Mouse (Mus musculus): ENCODE measurements at regions not wholly inside any gene's neighbourhood (a gene's known extent, or its start where the extent isn't known, plus 50 kb on each side); places are given as distances from the start of the nearest gene placed in this dataset.
A peak's percentile ranks its signal among the peaks of the same experiment; 100 is the strongest.

GRCm38 (mm10) chr13:28504340-28504739 is 247.0 kb downstream of the Gm11361 start:
- H3K4me1 ChIP-seq (ENCODE audit: control insufficient read depth, insufficient read depth, low read length): 0 out of 2 replicates have a peak, but pooled peaks cover 9% of the 10 kb centered on the region
- 66% methylated on average over 3 of the region's 3 CpGs for WGBS
- H3K4me2 ChIP-seq (replicated peaks; ENCODE audit: low read depth, low read length, severe bottlenecking): no peak overlapping the region
- ATAC-seq (ENCODE audit: low FRiP score, low read depth) (no peak), DNase-seq (ENCODE audit: low spot score) (peak; percentile 22)
- no peak for TF ChIP-seq POLR2A (IDR thresholded peaks at IDR 0.05; ENCODE audit: borderline replicate concordance, extremely low read depth, insufficient read depth, insufficient read length)
- H3K27ac ChIP-seq (replicated peaks; ENCODE audit: low read depth, low read length): no peak overlapping the region
- H3K4me3 ChIP-seq (replicated peaks; ENCODE audit: low read length): no peak overlapping the region
- no peak overlapping the region for H3K9ac ChIP-seq (ENCODE audit: low read depth, low read length, severe bottlenecking)
- H3K27me3 ChIP-seq (ENCODE audit: control insufficient read depth, insufficient read depth, low read length): no peaks in the 10 kb centered on the region
- H3K9me3 ChIP-seq (ENCODE audit: control insufficient read depth, low read length): no peaks in the 10 kb centered on the region
- H3K36me3 ChIP-seq (ENCODE audit: control insufficient read depth, insufficient read depth, low read length): no peaks in the 10 kb centered on the region

- no peak overlapping the region for H3K4me3 ChIP-seq (replicated peaks; ENCODE audit: low read length)
- 0 out of 2 replicates have a peak, but pooled peaks cover 9% of the 10 kb centered on the region for H3K4me1 ChIP-seq (ENCODE audit: control insufficient read depth, insufficient read depth, low read length)
- no peak overlapping the region for H3K4me2 ChIP-seq (replicated peaks; ENCODE audit: low read depth, low read length, severe bottlenecking)
- no peaks in the 10 kb centered on the region for H3K9me3 ChIP-seq (ENCODE audit: control insufficient read depth, low read length)
- DNase-seq (ENCODE audit: low spot score) (peak; percentile 25), ATAC-seq (ENCODE audit: low FRiP score, low read depth) (no peak)
- no peaks in the 10 kb centered on the region for H3K36me3 ChIP-seq (ENCODE audit: control insufficient read depth, insufficient read depth, low read length)
- no peak overlapping the region for H3K9ac ChIP-seq (ENCODE audit: low read depth, low read length, severe bottlenecking)
- no peak overlapping the region for H3K27ac ChIP-seq (replicated peaks; ENCODE audit: low read depth, low read length)
- 34% methylated on average over 2 of the region's 2 CpGs for WGBS
- H3K27me3 ChIP-seq (ENCODE audit: control insufficient read depth, insufficient read depth, low read length): no peaks in the 10 kb centered on the region
- no peak for TF ChIP-seq POLR2A (IDR thresholded peaks at IDR 0.05; ENCODE audit: borderline replicate concordance, extremely low read depth, insufficient read depth, insufficient read length)
Observed at GRCm38 (mm10) chr13:28502171-28502570, 244.8 kb downstream of the Gm11361 start.

GRCm38 (mm10) chr13:28500697-28501096 is 243.4 kb downstream of the Gm11361 start:
- 94% methylated on average over 6 of the region's 6 CpGs for WGBS
- Histone ChIP-seq H3K4me2 (replicated peaks; ENCODE audit: low read depth, low read length, severe bottlenecking) (no peak overlapping the region), H3K4me1 (ENCODE audit: control insufficient read depth, insufficient read depth, low read length) (0 out of 2 replicates have a peak, but pooled peaks cover 9% of the 10 kb centered on the region), H3K27me3 (ENCODE audit: control insufficient read depth, insufficient read depth, low read length) (no peaks in the 10 kb centered on the region), H3K27ac (replicated peaks; ENCODE audit: low read depth, low read length) (no peak overlapping the region), H3K9ac (ENCODE audit: low read depth, low read length, severe bottlenecking) (no peak overlapping the region), H3K4me3 (replicated peaks; ENCODE audit: low read length) (no peak overlapping the region), H3K36me3 (ENCODE audit: control insufficient read depth, insufficient read depth, low read length) (no peaks in the 10 kb centered on the region), H3K9me3 (ENCODE audit: control insufficient read depth, low read length) (no peaks in the 10 kb centered on the region)
- ATAC-seq (ENCODE audit: low FRiP score, low read depth) (no peak), DNase-seq (ENCODE audit: low spot score) (no peak)
- TF ChIP-seq POLR2A (IDR thresholded peaks at IDR 0.05; ENCODE audit: borderline replicate concordance, extremely low read depth, insufficient read depth, insufficient read length): no peak

- Histone ChIP-seq H3K9ac (ENCODE audit: low read depth, low read length, severe bottlenecking) (no peak overlapping the region), H3K36me3 (ENCODE audit: control insufficient read depth, insufficient read depth, low read length) (no peaks in the 10 kb centered on the region), H3K9me3 (ENCODE audit: control insufficient read depth, low read length) (no peaks in the 10 kb centered on the region), H3K4me1 (ENCODE audit: control insufficient read depth, insufficient read depth, low read length) (0 out of 2 replicates have a peak, but pooled peaks cover 5% of the 10 kb centered on the region), H3K27me3 (ENCODE audit: control insufficient read depth, insufficient read depth, low read length) (no peaks in the 10 kb centered on the region), H3K27ac (replicated peaks; ENCODE audit: low read depth, low read length) (no peak overlapping the region), H3K4me2 (replicated peaks; ENCODE audit: low read depth, low read length, severe bottlenecking) (no peak overlapping the region), H3K4me3 (replicated peaks; ENCODE audit: low read length) (no peak overlapping the region)
- no peak for ATAC-seq (ENCODE audit: low FRiP score, low read depth)
- no peak for DNase-seq (ENCODE audit: low spot score)
- no peak for TF ChIP-seq POLR2A (IDR thresholded peaks at IDR 0.05; ENCODE audit: borderline replicate concordance, extremely low read depth, insufficient read depth, insufficient read length)
- WGBS: 86% methylated on average over 4 of the region's 4 CpGs
Observed at GRCm38 (mm10) chr13:28497483-28497882, 240.2 kb downstream of the Gm11361 start.

GRCm38 (mm10) chr13:28492015-28492414 is 234.7 kb downstream of the Gm11361 start:
- WGBS: 91% methylated on average over 2 of the region's 2 CpGs
- no peaks in the 10 kb centered on the region for H3K36me3 ChIP-seq (ENCODE audit: control insufficient read depth, insufficient read depth, low read length)
- H3K27me3 ChIP-seq (ENCODE audit: control insufficient read depth, insufficient read depth, low read length): no peaks in the 10 kb centered on the region
- no peak for ATAC-seq (ENCODE audit: low FRiP score, low read depth)
- DNase-seq (ENCODE audit: low spot score): no peak
- H3K4me3 ChIP-seq (replicated peaks; ENCODE audit: low read length): no peak overlapping the region
- no peaks in the 10 kb centered on the region for H3K4me1 ChIP-seq (ENCODE audit: control insufficient read depth, insufficient read depth, low read length)
- TF ChIP-seq POLR2A (IDR thresholded peaks at IDR 0.05; ENCODE audit: borderline replicate concordance, extremely low read depth, insufficient read depth, insufficient read length): no peak
- no peaks in the 10 kb centered on the region for H3K9me3 ChIP-seq (ENCODE audit: control insufficient read depth, low read length)
- H3K4me2 ChIP-seq (replicated peaks; ENCODE audit: low read depth, low read length, severe bottlenecking): no peak overlapping the region
- no peak overlapping the region for H3K9ac ChIP-seq (ENCODE audit: low read depth, low read length, severe bottlenecking)
- H3K27ac ChIP-seq (replicated peaks; ENCODE audit: low read depth, low read length): no peak overlapping the region

GRCm38 (mm10) chr13:28483727-28484126 is 226.4 kb downstream of the Gm11361 start:
- WGBS: 80% methylated on average over 3 of the region's 3 CpGs
- no peak for TF ChIP-seq POLR2A (IDR thresholded peaks at IDR 0.05; ENCODE audit: borderline replicate concordance, extremely low read depth, insufficient read depth, insufficient read length)
- Histone ChIP-seq H3K27ac (replicated peaks; ENCODE audit: low read depth, low read length) (no peak overlapping the region), H3K4me1 (ENCODE audit: control insufficient read depth, insufficient read depth, low read length) (no peaks in the 10 kb centered on the region), H3K36me3 (ENCODE audit: control insufficient read depth, insufficient read depth, low read length) (no peaks in the 10 kb centered on the region), H3K9me3 (ENCODE audit: control insufficient read depth, low read length) (no peaks in the 10 kb centered on the region), H3K4me3 (replicated peaks; ENCODE audit: low read length) (no peak overlapping the region), H3K4me2 (replicated peaks; ENCODE audit: low read depth, low read length, severe bottlenecking) (no peak overlapping the region), H3K9ac (ENCODE audit: low read depth, low read length, severe bottlenecking) (no peak overlapping the region), H3K27me3 (ENCODE audit: control insufficient read depth, insufficient read depth, low read length) (no peaks in the 10 kb centered on the region)
- ATAC-seq (ENCODE audit: low FRiP score, low read depth): no peak
- no peak for DNase-seq (ENCODE audit: low spot score)
